Mouse (Mus musculus): ENCODE measurements at regions not wholly inside any gene's neighbourhood (a gene's known extent, or its start where the extent isn't known, plus 50 kb on each side); places are given as distances from the start of the nearest gene placed in this dataset.

- no peak for TF ChIP-seq GATA1 (IDR thresholded peaks at IDR 0.05; ENCODE audit: borderline replicate concordance, low read length)
- no peak for TF ChIP-seq FLI1 (IDR thresholded peaks at IDR 0.05; ENCODE audit: low read length)
Measured at GRCm38 (mm10) chr4:55655329-55655728, 123.1 kb upstream of the Klf4 start.
